Mouse (Mus musculus): ENCODE results near the gene Arhgap24. TPM values are rescaled to one million over a fixed set of nuclear protein-coding genes. Genes with fewer than 3 reads are reported as not detected.
A peak's percentile ranks its signal among the peaks of the same experiment; 100 is the strongest.
"Not testable (repeated sequence)": the region's sequence is repeated elsewhere in the genome, so short reads cannot be mapped to it uniquely, and the experiment has no call there.

The Arhgap24 gene
- total RNA-seq, 2 experiments from 2014 or later, result 15.7 to 23.6 TPM

DNA sequence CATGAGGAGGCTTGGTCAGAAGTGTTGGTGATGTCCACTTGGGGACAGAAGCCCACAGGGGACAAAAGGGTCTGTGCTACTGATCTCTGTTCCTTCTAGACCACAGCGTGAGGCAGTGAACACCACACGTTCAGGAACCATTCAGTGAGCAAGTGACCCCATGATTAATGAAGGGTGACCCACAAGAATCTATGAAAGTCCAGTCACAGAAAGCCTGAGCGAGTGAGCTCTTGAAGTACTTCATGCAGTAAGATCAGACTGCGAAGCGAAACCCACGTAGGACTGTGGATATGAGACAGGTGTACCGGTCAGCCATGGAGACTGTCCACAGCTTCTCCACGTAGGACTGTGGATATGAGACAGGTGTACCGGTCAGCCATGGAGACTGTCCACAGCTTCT lies 391.8 kb downstream of the Arhgap24 start:
- DNase-seq (ENCODE audit: low spot score), result not testable (repeated sequence)

DNA sequence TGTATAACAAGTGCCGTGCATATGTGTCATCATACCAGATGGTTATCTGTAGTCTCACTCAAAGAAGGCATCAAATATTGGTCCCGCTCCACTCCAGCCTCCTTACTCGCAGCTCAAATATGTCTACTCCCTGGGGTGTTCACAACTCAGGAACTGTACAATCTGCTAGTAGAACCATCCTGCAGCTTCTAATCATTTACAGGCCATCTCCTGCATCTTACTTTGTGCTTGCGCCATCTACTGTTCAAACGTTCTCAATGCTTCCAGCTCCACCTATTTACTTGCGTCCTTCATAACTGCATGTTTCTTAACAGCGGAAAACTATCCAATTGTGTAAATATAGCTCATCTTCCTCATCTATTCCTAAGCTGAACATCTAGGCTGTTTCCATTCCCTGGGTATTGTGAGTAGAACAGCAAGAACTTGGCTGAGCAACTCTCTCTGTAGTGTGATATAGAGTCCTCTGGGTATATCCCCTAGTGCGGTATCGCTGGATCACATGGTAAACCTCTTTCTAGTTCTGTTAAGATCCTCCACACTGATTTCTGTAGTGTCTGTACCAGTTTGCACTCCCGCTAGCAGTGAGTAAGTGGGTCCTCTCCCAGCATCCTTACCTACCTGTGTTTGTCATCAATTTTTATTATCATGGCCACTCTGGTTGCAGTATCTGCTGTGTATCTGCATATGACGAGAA lies 393.6 kb downstream of the Arhgap24 start:
- peak; percentile 67 for DNase-seq (ENCODE audit: low spot score)

DNA sequence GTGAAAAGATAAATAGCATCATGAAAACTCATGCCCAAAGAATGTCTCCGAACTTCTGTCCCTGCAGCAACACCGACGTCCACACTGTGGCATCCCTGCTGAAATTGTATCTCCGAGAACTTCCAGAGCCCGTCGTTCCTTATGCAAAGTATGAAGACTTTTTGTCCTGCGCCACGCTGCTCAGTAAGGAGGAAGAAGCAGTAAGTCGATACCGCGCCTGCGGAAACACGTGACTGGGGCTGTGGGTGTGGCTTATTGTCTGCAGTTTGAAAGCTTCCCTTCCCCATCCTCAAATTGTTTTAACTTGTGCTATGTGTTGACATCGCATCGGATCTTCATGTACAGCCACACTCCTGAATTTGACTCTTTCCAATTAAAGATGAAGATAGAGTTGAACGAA lies 394.4 kb downstream of the Arhgap24 start:
- no peak for DNase-seq (ENCODE audit: low spot score)

DNA sequence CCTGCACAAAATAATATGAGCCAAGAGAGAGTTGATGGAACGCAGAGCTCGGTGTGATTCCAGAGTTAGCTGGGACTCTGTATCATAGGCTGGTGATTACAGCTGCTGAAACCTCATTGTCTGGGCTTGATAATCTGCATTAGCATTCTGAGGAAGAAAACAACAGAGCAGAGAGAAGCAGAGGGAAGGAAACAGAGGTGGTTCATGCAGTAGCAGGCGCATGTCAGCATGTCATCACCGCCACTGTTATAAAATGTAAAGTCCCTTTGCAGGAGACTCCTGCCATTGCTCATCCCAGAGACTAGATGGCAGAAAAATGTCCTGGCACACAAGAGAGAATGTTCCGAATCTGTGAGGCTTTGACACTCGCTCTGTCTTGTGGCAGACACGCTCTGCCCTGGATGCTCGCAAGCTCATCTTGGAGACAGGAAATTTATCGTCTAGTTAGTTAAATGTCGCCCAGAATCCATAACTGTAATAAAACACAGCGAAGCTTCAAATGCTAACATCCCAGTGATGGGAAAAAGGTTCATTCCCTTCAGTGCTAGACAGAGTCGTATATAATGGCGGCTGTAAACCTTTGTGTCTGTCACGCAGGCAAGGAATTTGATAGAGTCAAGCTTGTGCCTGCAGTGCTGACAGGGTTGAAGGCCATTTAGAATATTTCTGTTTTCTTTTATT lies 407.4 kb downstream of the Arhgap24 start:
- no peak for DNase-seq (ENCODE audit: low spot score)

DNA sequence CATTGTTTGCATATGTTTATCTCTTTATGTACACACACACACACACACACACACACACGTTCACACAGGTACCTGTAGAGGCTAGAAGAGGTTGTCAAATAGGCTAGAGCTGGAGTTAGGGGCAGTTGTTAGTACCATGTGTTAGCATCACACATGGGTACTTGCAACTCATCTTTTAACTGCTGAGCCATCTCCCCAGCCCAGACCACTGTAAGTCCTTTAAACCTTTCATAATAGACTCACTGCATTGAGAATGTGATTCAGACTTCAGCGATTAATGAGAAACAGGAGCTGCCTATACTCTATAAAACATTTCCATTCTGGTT lies 407.9 kb downstream of the Arhgap24 start:
- no peak for DNase-seq (ENCODE audit: low spot score)

DNA sequence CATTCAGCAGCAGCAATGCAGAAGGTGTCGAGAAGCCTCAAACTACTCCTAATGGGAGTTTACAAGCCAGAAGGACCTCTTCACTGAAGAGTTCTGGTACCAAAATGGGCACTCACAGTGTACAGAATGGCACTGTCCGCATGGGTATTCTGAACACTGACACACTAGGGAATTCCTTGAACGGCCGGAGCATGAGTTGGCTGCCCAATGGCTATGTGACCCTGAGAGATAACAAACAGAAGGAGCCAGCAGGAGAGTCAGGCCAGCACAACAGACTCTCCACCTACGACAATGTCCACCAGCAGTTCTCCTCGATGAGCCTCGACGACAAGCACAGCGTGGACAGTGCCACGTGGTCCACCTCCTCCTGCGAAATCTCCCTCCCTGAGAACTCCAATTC lies 411.0 kb downstream of the Arhgap24 start:
- DNase-seq (ENCODE audit: low spot score), result no peak

DNA sequence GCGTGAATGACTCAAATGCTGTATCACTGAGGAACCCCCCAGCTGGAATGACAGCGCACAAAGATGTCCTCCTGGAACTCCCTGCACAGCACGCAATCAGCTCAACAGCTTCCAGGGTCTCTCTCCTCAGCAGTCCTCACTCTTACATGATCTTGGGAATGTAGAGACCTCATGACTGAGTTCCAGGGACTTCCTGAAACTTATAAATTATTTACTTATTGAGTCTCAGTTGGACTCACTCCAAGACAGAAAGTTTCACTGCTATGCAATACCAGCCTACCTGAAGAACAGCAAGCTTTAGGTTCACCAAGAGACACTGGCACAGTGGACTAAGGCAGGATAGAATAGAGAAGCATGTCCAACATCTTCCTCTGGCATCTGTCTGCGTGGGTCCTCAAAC lies 417.1 kb downstream of the Arhgap24 start:
- DNase-seq (ENCODE audit: low spot score), result no peak

DNA sequence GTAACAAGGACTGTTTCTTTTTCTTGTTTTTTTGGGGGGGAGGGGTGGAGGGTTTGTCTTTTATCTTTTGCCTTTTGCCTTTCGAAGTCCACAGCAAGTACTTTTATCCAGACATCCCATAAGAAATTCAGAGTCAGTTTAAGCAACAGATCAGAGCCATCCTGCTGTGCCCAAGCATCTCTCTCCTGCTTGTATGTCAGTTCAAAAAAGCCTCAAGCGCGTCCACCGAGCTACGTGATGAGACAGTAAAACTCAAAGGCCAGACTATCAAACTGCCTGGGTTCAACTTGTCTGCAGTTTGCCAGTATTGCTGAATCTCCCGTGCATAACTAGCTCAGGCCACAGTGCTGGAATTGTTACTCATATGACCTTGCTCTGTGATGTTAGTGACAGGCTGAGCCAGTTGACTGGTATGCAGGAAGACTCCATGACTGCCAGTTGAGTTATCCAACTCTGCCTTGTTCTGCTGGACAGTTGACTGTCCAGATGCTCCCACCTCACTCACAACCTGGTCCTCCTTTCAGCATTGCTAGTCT lies 418.6 kb downstream of the Arhgap24 start:
- no peak for DNase-seq (ENCODE audit: low spot score)

DNA sequence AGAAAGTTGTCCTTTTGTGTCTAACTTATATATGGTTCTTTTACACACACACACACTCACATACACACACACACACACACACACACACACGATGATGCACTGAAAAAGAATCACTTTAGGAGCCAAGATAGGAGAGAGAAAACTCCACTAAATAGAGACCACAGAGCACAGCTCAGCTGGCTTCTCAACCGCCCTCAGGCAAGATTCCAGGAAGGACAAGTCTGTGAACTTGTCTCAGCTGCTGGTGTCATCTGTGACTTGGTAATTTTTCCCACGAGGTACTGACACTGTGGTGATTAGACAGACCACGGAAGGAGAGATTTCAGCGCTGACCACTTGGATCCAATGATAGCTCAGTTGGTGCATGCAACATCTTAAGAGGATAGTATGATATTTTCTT lies 420.0 kb downstream of the Arhgap24 start:
- DNase-seq (ENCODE audit: low spot score), result no peak

DNA sequence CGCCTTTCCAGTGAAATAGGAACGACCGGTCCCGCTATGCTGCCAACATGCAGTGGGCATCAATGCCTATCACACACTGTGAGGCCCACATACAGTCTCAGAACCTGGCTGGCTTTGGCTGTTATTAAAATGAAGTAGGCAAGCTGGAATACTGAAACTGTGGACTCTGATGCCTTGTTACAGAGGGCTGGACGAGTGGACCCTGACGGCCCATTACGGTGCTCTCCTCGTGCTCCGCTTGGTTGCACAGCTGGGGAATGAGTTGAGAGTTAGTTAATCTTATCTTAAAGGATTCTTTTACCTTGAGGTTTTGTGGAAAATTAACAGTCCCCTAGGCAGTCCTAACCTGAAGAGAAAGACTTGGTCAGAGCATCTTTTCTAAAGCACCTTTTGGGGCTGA lies 422.3 kb downstream of the Arhgap24 start:
- DNase-seq (ENCODE audit: low spot score), result no peak

DNA sequence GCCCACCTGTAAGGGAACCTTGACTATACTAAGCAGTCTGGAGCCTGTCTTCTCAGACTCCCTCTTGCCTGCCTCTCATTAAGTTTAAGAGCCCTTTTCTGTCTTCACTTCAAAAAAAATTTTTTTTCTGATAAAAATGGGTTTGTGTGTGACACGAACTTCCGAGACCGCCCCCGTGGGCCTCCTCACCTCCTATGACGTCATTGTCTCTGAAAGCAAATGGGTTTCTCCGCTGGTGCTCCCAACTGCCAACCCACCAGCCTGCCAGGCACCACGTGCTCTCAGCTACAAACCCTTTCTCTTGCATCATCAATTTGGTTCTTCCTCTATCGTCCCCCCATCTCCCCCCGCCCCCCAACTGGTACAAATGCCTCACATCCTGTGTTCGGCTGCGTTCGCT lies 422.9 kb downstream of the Arhgap24 start:
- no peak for DNase-seq (ENCODE audit: low spot score)

DNA sequence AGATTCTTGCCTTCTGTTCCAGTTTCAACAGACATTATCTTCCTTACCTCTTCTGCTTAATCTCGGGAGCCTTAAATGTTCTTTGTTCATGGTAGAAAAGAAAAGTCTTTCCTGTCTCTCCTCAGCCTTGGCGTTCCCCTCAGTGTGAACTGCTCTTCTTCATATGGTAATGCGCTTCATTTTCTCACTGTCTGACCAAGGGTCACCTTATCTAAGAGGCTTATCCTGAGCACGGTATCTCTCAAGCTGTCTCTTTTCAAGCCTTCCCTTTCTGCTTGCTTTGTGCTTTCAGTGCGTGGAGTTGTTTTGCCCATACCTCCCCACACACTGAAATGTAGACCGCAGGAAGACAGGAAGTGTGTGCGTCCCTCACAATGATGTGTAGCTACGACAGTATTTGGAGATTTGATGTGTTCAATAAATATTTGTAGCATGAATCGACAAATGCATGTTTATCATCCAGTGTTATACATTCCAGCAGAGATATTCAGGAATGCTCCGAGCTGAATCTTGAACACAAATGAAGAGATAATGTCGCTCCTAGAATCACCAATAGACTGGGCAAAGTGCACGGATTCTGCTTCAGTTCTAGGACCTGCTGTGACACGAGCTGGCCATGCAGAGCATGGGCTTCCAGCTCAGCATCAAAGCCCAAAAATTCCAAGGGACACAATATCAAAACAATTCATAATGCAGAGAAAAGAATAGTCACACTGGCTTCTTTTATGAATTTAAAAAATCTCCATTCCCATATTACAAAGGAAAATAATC lies 424.4 kb downstream of the Arhgap24 start:
- no peak for DNase-seq (ENCODE audit: low spot score)

DNA sequence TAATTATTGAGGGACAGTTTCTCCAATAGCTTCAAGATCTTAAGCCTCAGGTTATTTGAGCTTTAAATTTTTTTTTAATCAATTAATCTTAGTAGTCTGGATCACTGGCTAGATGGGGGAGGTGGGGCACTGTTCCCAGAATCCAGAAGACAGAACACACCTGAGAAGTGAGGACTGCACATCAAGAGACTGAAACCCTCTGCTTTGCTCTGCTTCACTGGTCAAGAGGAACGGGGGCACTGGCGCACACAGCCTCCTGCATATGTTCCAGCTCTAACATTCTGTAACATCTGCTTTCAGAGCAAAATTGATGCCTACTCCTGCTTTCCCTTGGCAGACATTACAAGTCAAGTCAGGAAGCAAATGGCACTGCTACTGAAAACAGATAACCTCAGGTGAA lies 439.0 kb downstream of the Arhgap24 start:
- no peak for DNase-seq (ENCODE audit: low spot score)

DNA sequence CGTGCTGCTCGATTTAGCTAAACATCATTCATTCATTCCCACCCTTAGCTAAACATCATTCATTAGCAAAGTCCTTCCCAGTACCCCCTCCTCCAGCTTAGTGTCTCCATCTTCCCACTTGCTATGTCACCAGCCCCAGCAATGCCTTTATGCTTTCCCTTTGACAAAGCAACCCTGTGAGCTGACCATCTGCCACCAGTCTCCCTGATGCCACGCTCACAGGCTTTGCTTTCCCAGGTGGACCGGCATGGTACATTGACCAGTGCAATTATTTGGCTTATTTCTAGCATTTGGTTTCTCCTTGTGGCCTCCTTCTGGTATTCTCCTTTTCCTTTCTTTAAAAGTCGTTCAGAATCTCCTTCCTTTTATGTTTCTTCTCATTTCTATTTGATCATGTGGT lies 445.6 kb downstream of the Arhgap24 start:
- DNase-seq (ENCODE audit: low spot score), result no peak

DNA sequence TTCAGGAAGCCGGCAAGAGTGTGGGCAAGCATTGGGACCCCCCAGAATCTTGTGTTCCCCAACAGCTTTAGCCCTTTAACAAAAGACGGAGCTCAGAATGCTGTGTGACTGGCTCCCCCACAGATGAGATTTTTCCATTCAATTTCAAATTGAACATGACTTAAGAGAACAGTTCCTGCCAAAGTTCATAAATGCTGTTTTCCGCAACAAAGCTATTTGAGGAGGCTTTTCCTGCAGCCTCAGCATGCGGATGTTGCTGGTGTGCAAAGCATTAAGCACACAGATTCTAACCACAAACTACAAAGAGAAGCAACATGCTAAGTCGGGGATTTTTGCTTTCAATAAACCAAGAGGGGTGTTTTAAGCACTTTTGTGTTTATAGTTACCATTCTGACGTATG lies 449.0 kb downstream of the Arhgap24 start:
- DNase-seq (ENCODE audit: low spot score), result no peak

DNA sequence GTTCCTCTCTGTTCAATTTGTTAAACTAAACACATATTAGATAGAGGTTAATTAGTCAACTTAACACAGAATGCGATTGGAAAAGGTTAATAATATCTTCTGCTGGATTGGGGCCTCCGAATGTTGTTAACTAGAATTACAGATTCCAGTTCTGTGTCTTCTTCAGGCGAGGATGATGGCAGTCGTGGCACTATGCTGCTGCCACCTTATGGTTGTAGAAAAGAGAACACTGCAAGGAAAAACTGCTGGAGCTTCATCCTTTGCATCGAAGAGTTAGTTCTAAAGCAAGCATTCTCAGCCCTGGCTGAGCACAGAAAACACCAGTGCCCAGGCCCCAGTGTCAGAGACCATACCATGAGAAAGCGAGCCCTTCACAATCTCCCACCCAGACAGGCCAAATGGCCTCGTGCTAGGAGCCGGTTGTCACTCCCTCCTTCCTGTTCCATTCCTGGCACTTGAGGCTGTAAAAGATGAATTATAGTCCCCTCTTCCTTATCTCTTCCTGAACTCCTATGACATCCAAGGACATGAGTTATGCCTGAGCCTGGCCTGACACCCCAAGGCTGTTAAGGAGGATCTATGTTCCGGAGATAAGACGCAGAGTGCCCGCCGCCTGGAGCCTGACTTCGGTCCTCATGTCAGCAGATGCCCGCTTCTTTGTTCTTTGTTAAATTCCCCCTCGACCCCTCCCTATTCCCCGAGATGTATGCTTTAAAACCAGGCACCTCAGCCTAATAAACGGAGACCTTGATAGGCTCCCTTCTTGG lies 462.9 kb downstream of the Arhgap24 start:
- not testable (repeated sequence) for DNase-seq (ENCODE audit: low spot score)

DNA sequence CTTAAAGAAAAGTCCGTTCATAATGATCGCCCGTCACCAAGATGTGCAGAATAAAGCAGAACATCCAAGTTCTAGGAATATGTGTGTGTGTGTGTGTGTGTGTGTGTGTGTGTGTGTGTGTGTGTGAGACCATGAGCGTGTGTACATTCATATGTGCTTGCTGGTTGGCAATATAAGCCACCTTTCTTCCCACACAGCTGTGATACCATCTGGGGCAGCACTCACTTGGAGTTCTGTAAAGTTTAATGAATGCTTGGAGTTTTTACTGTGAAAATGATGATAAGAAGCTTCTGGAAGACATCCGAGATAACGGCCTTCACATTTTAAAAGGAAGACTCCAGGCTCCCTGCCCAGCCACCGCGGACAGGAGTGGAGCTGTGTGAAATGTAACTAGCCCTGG lies 465.4 kb downstream of the Arhgap24 start:
- no peak for DNase-seq (ENCODE audit: low spot score)

DNA sequence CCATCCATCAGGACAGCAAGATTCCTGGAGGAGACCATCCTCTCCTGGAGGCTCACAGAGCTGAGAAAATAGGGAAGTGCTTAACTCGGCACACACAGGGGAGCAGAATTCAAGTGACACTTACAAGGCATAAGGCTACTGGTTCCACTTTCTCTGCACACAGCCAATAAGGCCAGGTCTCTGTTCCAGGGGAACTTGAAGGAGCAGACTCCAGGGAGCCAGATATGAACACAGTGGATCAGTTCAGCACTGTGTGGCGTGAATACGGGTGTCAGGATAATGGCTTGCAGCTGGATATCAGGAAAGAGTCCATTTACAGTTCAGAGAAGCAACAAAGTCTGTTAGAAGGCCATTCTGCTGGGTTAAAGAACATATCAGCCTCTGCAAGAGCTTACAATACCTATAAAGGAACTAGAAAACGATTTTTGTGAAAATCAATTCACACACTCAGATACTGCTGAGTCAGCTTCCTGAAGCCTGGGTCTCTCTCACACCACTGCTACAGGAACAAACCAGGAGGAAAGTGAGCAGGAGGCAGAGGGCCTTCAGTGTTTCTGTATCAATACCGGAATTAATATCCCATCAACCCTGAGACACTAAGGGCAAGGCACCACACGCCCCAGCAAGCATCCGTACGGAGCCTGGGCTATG lies 466.0 kb downstream of the Arhgap24 start:
- DNase-seq (ENCODE audit: low spot score), result no peak

Measured in gastrocnemius, adult 18-20 months (tissue).